Mouse (Mus musculus): ENCODE results near the gene Polr2i. TPM values are rescaled to one million over a fixed set of nuclear protein-coding genes. Genes with fewer than 3 reads are reported as not detected.
"Not testable (repeated sequence)": the region's sequence is repeated elsewhere in the genome, so short reads cannot be mapped to it uniquely, and the experiment has no call there.

Polr2i gene
- 10 to 100 TPM; 62.1 to 68.0 TPM for total RNA-seq (2021)
- long read RNA-seq, experiment 1, transcript Polr2i-201 (6 exons, 819 nt): major isoform, 15 of 22 reads
- long read RNA-seq, experiment 1, transcript Polr2i-202 (5 exons, 508 nt): minor isoform, 5 of 22 reads
- long read RNA-seq, experiment 1, partial matches to known transcripts: 0 of 22 reads
- long read RNA-seq, experiment 1, other reads (novel, unspliced or antisense): 1 of 22 reads
- long read RNA-seq, experiment 2, transcript Polr2i-201 (6 exons, 819 nt): major isoform, 16 of 21 reads
- long read RNA-seq, experiment 2, partial matches to known transcripts: 0 of 21 reads
- long read RNA-seq, experiment 2, other reads (novel, unspliced or antisense): 0 of 21 reads

- DNase-seq: peak; percentile 99
- intact Hi-C loops (cut with DNase I): loop anchor here (1.0 kb wide), 1 partner anchor 48 kb away; the partner anchor contains the start of genes Thap8 and Wdr62
- H3K4me3 ChIP-seq: peak within 1 kb of the TSS; percentile 83
- no peak for TF ChIP-seq CTCF (IDR thresholded peaks at IDR 0.05)
- peak within 1 kb of the TSS; percentile 98 for H3K27ac ChIP-seq
Measured at GRCm38 (mm10) chr7:30231669-30232454, at the start of gene Polr2i, which contains the start of gene Tbcb. TSS of gene Polr2i (plus strand) at chr7:30231948. TSS of gene Tbcb (minus strand) at chr7:30232272.

- intact Hi-C loops (cut with DNase I): loop anchor here (5.0 kb wide), 1 partner anchor 34 kb away; no protein-coding TSS in a partner anchor
- Histone ChIP-seq H3K27ac (peak overlapping the region; percentile 94), H3K4me3 (peak overlapping the region; percentile 81)
- not testable (repeated sequence) for DNase-seq
Measured at GRCm38 (mm10) chr7:30183189-30183588, 48.6 kb upstream of the Polr2i start.

DNA sequence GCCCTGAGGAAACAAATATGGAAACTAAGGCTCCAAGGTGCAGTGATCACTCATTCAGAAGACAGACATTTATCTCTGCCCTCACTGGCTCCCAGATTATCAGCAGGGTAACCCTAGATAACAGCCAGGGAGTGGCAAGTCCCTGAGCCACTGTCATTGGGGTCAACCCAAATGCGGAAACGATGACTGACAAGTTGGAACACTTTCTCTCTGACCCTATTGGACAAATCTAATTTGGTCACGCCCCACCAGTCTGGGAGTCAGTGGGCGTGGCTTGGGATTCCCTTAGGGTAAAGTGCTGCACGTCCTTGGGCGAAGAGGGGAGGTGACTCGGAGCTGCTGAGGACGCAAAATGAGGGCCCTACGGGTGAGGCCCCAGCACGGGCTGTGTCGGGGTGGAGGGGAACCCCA lies 47.9 kb upstream of the Polr2i start, which contains the start of gene Cox7a1:
Gene Cox7a1 (plus strand): TSS at position 266 of the 411 bp plus-strand sequence.
- intact Hi-C loops (cut with DNase I): loop anchor here (2.0 to 5.0 kb wide), 2 partner anchors 15 to 33 kb away; partner anchors contain the start of gene Capns1
- peak; percentile 94 for DNase-seq
- peak within 1 kb of the TSS; percentile 81 for H3K4me3 ChIP-seq

DNA sequence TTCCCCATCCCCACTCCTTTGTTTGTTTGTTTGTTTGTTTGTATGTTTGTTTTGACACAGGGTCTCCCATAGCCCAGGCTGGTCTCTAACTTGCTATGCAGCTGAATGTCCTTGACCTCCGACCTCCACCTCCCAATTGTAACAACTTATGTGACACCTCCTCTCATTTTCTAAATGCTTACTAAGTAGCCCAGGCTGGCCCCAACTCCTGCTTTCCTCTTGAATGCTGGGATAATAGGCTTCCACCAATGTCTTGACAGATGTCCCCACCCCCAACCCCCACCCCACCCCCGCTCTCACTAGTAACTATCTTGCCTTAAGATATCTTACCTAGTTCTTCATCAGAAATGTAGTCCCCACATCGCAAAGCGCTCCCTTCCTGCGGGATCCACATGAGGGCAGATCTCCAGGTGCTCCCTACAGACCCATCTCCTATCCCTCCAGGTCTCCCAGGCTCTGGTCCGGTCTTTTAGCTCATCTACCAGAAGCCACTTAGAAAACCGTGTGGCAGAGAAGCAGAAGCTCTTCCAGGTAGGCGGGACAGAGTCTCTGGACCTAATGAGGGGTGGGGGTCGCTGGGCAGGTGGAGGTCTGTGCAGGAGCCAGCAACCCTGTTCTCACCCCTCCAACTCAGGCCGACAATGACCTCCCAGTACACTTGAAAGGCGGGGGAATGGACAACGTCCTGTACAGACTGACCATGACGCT lies 47.0 kb upstream of the Polr2i start:
- peak overlapping the region; percentile 81 for H3K4me3 ChIP-seq
- peak overlapping the region; percentile 94 for H3K27ac ChIP-seq
- no peak for TF ChIP-seq CTCF (IDR thresholded peaks at IDR 0.05)
- intact Hi-C loops (cut with DNase I): loop anchor here (2.0 to 5.0 kb wide), 2 partner anchors 14 to 33 kb away; partner anchors contain the start of gene Capns1
- DNase-seq: no peak

More for the DNA sequence above, 47.9 kb upstream of the Polr2i start, which contains the start of gene Cox7a1:
- peak within 1 kb of the TSS; percentile 94 for H3K27ac ChIP-seq
- TF ChIP-seq CTCF (IDR thresholded peaks at IDR 0.05): no peak

DNA sequence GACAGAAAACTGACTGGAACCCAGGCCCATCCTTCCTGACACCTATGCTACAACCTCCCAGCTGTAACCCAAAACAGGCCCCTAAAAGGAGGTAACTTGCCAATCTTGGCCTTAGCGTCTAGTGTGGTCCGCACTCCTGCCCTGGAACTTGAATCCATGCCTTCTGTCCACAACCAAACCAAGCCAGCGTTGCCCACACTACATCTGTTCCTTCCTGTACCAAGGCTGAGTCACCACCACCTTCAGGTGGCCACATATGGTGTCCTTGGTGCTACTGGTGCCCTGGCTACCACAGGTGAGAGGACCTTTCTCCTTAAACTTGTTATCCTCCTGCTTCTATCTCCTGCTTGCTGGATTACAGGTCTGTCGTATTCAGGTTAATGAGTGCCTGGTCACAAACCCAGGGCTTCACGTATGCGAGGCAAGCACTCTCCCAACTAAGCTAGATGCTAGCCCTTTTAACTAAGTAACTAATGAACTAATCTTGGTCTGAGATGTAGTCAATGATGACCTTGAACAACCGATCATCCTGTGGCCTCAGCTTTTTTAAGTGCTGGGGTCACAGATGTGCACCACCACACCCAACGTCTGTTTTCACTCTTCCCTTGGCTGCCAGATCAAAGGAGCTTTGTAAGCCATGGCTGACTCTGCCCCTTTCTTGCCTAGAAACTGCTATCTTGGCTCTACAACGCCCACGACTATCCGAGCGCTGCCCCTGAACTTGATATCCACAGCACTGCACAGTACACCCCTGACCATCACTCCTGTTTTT lies 43.2 kb upstream of the Polr2i start:
- TF ChIP-seq CTCF (IDR thresholded peaks at IDR 0.05): no peak
- intact Hi-C loops (cut with DNase I): no loop called here
- no peak for DNase-seq
- Histone ChIP-seq H3K4me3 (no peak overlapping the region), H3K27ac (no peak overlapping the region; the same call in 1 of the 2 replicates)

DNA sequence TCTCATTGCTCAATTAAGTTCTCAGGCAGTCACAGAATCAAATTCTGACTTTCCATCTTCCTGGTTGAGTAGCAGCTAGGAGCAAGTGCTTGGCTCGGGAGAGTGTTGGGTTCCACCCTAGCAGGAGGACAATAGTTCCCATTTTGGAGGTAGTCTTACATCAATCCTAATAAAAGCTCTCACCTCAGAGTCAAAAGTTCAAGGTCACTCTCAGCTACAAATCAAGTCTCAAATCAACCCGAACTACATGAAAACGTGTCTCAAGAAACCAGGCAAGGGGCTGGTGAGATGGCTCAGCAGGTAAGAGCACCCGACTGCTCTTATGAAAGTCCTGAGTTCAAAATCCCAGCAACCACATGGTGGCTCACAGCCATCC lies 42.6 kb upstream of the Polr2i start:
- no peak overlapping the region for H3K4me3 ChIP-seq
- no peak overlapping the region for H3K27ac ChIP-seq
- intact Hi-C loops (cut with DNase I): no loop called here
- no peak for DNase-seq
- TF ChIP-seq CTCF (IDR thresholded peaks at IDR 0.05): no peak

DNA sequence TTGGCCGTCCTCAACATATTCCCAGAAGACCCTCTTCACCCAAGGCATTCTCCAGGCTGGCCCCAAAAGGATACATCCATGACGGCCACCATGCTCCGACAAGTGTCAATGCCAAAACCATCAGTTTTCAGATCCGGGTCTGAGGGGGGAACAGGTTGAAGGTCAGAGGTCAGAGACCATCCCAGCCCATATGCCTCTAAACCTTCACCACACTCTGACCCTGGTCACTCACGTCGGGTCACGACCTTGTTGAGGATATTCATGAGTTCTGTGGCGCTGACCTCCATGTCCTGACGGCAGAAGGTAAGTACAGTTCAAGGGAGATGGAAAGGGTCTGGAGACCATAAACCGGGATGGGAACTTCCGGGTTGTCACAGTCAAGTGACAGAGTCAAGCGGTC lies 39.7 kb upstream of the Polr2i start:
- TF ChIP-seq CTCF (IDR thresholded peaks at IDR 0.05): no peak
- Histone ChIP-seq H3K4me3 (no peak overlapping the region), H3K27ac (no peak overlapping the region)
- intact Hi-C loops (cut with DNase I): no loop called here
- no peak for DNase-seq

DNA sequence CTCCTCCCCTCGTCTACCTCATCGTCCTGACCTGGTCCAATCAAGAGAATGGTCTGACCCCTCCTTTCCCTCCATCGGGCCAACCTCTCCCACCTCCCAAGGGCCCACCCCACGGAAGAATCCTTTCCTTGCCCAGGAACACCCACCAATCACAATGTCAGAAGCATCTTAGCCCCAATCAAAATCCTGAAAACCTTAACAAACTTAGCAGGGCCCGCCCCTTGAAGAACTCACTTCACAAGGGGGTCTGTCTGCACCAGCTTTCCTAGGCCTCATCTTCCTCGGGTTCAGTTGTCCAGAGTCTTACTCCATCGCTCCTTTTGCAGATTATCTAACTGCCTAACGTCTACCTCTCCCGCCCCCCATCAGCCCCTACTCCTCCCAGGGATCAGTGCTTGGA lies 38.7 kb upstream of the Polr2i start:
- H3K27ac ChIP-seq: peak overlapping the region; percentile 92
- intact Hi-C loops (cut with DNase I): no loop called here
- peak overlapping the region; percentile 93 for H3K4me3 ChIP-seq
- DNase-seq: no peak
- TF ChIP-seq CTCF (IDR thresholded peaks at IDR 0.05): no peak

DNA sequence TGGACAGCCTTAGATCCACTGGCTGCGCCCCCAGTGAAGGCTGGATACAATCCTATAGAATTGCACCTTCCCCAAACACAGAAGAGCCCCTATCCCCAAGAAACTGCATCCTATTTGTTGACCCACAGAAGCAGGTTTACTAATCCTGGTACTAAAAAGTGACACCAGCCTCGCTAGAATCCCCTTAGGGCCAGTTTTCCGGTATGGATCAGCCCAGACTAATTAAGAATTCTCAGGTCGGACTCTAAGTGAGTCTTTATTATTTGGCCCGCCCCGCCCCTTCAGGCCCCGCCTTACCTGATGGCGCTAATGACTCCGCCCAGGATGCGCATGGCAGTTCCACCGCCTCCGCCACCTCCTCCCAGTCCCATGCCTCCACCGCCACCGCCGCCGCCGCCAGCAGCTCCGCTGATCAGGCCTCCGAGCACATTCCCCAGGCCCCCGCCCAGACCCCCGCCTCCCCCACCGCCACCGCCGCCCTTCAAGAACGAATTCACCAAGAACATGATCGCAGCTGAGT lies 38.1 kb upstream of the Polr2i start:
- Histone ChIP-seq H3K4me3 (peak overlapping the region; percentile 93), H3K27ac (peak overlapping the region; percentile 92)
- intact Hi-C loops (cut with DNase I): no loop called here
- no peak for TF ChIP-seq CTCF (IDR thresholded peaks at IDR 0.05)
- DNase-seq: peak; percentile 87

- no peak for TF ChIP-seq CTCF (IDR thresholded peaks at IDR 0.05)
- intact Hi-C loops (cut with DNase I): no loop called here
- Histone ChIP-seq H3K27ac (peak overlapping the region; percentile 92), H3K4me3 (peak overlapping the region; percentile 93)
- DNase-seq: peak; percentile 74
Measured at GRCm38 (mm10) chr7:30194101-30194831, 37.5 kb upstream of the Polr2i start.

GRCm38 (mm10) chr7:30194884-30195283 lies 36.9 kb upstream of the Polr2i start:
- Histone ChIP-seq H3K27ac (peak overlapping the region; percentile 92), H3K4me3 (peak overlapping the region; percentile 93)
- DNase-seq: peak; percentile 99
- no peak for TF ChIP-seq CTCF (IDR thresholded peaks at IDR 0.05)
- intact Hi-C loops (cut with DNase I): no loop called here

Measured in gastrocnemius, adult 2 months (tissue).